Mouse (Mus musculus) CH12.LX (cell line): Measurements from ENCODE around the gene Noa1. TPM values are rescaled to one million over a fixed set of nuclear protein-coding genes. Genes with fewer than 3 reads are reported as not detected.

Source experiments
- polyA plus RNA-seq: library from polyadenylated mRNA; unstranded; fragments of >175 nt; gene quantifications from 2 replicates; pipeline ENCODE4 v1.2.1, GENCODE M21; 2012; ENCODE audit warnings: low read depth; ENCODE audit not compliant: insufficient read length
- total RNA-seq, 2 experiments: library from RNA; depleted of rRNA; stranded (reverse); fragments of 300-350 nt in 1 of 2; fragments of >200 nt in 1 of 2; gene quantifications; 2 replicates each; pipeline ENCODE4 v1.2.3; 2012 to 2014

The Noa1 gene
- total and polyA plus RNA-seq, 3 experiments, result 33.0 to 60.7 (median 45.7) TPM

Other genes with a start within 250 kb of the Noa1 start
- 22.2 and 26.4 TPM in 2 replicates for gene Hopx, start 195.0 kb downstream of the Noa1 start, total RNA-seq (2012; rRNA removed)
- gene Hopx, start 195.0 kb downstream of the Noa1 start, total RNA-seq (2014; rRNA removed), result 19.6 and 20.0 TPM in 2 replicates
- gene Hopx, start 195.0 kb downstream of the Noa1 start, polyA plus RNA-seq, result 15.1 and 17.6 TPM in 2 replicates
- 0.42 and 0.55 TPM in 2 replicates for gene Spink2, start 98.6 kb downstream of the Noa1 start, total RNA-seq (2012; rRNA removed)
- gene Spink2, start 98.6 kb downstream of the Noa1 start, total RNA-seq (2014; rRNA removed), result not detected in 2 replicates
- gene Spink2, start 98.6 kb downstream of the Noa1 start, polyA plus RNA-seq, result 0.67 and 1.3 TPM in 2 replicates
- 15.4 and 15.9 TPM in 2 replicates for gene Rest, start 44.6 kb downstream of the Noa1 start, total RNA-seq (2012; rRNA removed)
- 16.5 and 16.8 TPM in 2 replicates for gene Rest, start 44.6 kb downstream of the Noa1 start, total RNA-seq (2014; rRNA removed)
- gene Rest, start 44.6 kb downstream of the Noa1 start, polyA plus RNA-seq, result 7.4 and 7.8 TPM in 2 replicates
- 133 and 140 TPM in 2 replicates for gene Polr2b, start 63 bp upstream of the Noa1 start, total RNA-seq (2012; rRNA removed)
- 119 and 129 TPM in 2 replicates for gene Polr2b, start 63 bp upstream of the Noa1 start, total RNA-seq (2014; rRNA removed)
- gene Polr2b, start 63 bp upstream of the Noa1 start, polyA plus RNA-seq, result 78.0 and 88.0 TPM in 2 replicates
- 0.17 and 0.29 TPM in 2 replicates for gene Igfbp7, start 98.0 kb upstream of the Noa1 start, total RNA-seq (2012; rRNA removed)
- gene Igfbp7, start 98.0 kb upstream of the Noa1 start, total RNA-seq (2014; rRNA removed), result 0.30 and 0.35 TPM in 2 replicates
- 0.52 and 0.70 TPM in 2 replicates for gene Igfbp7, start 98.0 kb upstream of the Noa1 start, polyA plus RNA-seq